Mouse (Mus musculus): Measurements from ENCODE around the gene Chchd6. TPM values are rescaled to one million over a fixed set of nuclear protein-coding genes. Genes with fewer than 3 reads are reported as not detected.

Gene Chchd6
- polyA plus RNA-seq, 1 experiment from 2014 or later = 69.0 TPM

- Histone ChIP-seq H3K27ac (ENCODE audit: low read depth, low read length) (no peak overlapping the region), H3K4me2 (replicated peaks; ENCODE audit: low read depth, low read length) (no peak overlapping the region), H3K4me1 (ENCODE audit: control insufficient read depth, insufficient read depth, low read length) (peaks cover 3% of the 10 kb centered on the region; the same call in 1 of the 2 replicates), H3K36me3 (ENCODE audit: control insufficient read depth, insufficient read depth, low read length) (no peaks in the 10 kb centered on the region), H3K9ac (ENCODE audit: low read depth, low read length) (no peak overlapping the region), H3K9me3 (ENCODE audit: control insufficient read depth, low read length) (no peaks in the 10 kb centered on the region), H3K4me3 (ENCODE audit: low read length) (no peak overlapping the region), H3K27me3 (ENCODE audit: control insufficient read depth, insufficient read depth, low read length) (no peaks in the 10 kb centered on the region)
- no peak for ATAC-seq (ENCODE audit: low FRiP score, low TSS enrichment)
- 78% methylated on average over 2 of the region's 2 CpGs for WGBS
Observed at GRCm38 (mm10) chr6:89415091-89415490, 180.4 kb downstream of the Chchd6 start.

GRCm38 (mm10) chr6:89414126-89414525 lies 181.3 kb downstream of the Chchd6 start:
- 72% methylated on average over 4 of the region's 4 CpGs for WGBS
- no peak overlapping the region for H3K4me3 ChIP-seq (ENCODE audit: low read length)
- ATAC-seq (ENCODE audit: low FRiP score, low TSS enrichment) = no peak
- no peaks in the 10 kb centered on the region for H3K27me3 ChIP-seq (ENCODE audit: control insufficient read depth, insufficient read depth, low read length)
- no peaks in the 10 kb centered on the region for H3K36me3 ChIP-seq (ENCODE audit: control insufficient read depth, insufficient read depth, low read length)
- no peaks in the 10 kb centered on the region for H3K9me3 ChIP-seq (ENCODE audit: control insufficient read depth, low read length)
- H3K4me2 ChIP-seq (replicated peaks; ENCODE audit: low read depth, low read length) = no peak overlapping the region
- H3K27ac ChIP-seq (ENCODE audit: low read depth, low read length) = no peak overlapping the region
- no peak overlapping the region for H3K9ac ChIP-seq (ENCODE audit: low read depth, low read length)
- H3K4me1 ChIP-seq (ENCODE audit: control insufficient read depth, insufficient read depth, low read length) = peaks cover 3% of the 10 kb centered on the region; the same call in 1 of the 2 replicates

GRCm38 (mm10) chr6:89413481-89413884 lies 182.0 kb downstream of the Chchd6 start:
- Histone ChIP-seq H3K9ac (ENCODE audit: low read depth, low read length) (no peak overlapping the region), H3K36me3 (ENCODE audit: control insufficient read depth, insufficient read depth, low read length) (no peaks in the 10 kb centered on the region), H3K4me2 (replicated peaks; ENCODE audit: low read depth, low read length) (no peak overlapping the region), H3K4me1 (ENCODE audit: control insufficient read depth, insufficient read depth, low read length) (peaks cover 3% of the 10 kb centered on the region; the same call in 1 of the 2 replicates), H3K9me3 (ENCODE audit: control insufficient read depth, low read length) (no peaks in the 10 kb centered on the region), H3K27me3 (ENCODE audit: control insufficient read depth, insufficient read depth, low read length) (no peaks in the 10 kb centered on the region), H3K4me3 (ENCODE audit: low read length) (no peak overlapping the region), H3K27ac (ENCODE audit: low read depth, low read length) (no peak overlapping the region)
- no peak for ATAC-seq (ENCODE audit: low FRiP score, low TSS enrichment)

GRCm38 (mm10) chr6:89412562-89412961 lies 182.9 kb downstream of the Chchd6 start:
- Histone ChIP-seq H3K27ac (ENCODE audit: low read depth, low read length) (no peak overlapping the region), H3K27me3 (ENCODE audit: control insufficient read depth, insufficient read depth, low read length) (no peaks in the 10 kb centered on the region), H3K36me3 (ENCODE audit: control insufficient read depth, insufficient read depth, low read length) (no peaks in the 10 kb centered on the region), H3K9ac (ENCODE audit: low read depth, low read length) (no peak overlapping the region), H3K4me2 (replicated peaks; ENCODE audit: low read depth, low read length) (no peak overlapping the region), H3K9me3 (ENCODE audit: control insufficient read depth, low read length) (no peaks in the 10 kb centered on the region), H3K4me3 (ENCODE audit: low read length) (no peak overlapping the region), H3K4me1 (ENCODE audit: control insufficient read depth, insufficient read depth, low read length) (peaks cover 3% of the 10 kb centered on the region; the same call in 1 of the 2 replicates)
- no peak for ATAC-seq (ENCODE audit: low FRiP score, low TSS enrichment)
- 47% methylated on average over 1 of the region's 1 CpGs for WGBS

- no peak overlapping the region for H3K9ac ChIP-seq (ENCODE audit: low read depth, low read length)
- H3K9me3 ChIP-seq (ENCODE audit: control insufficient read depth, low read length) = no peaks in the 10 kb centered on the region
- H3K36me3 ChIP-seq (ENCODE audit: control insufficient read depth, insufficient read depth, low read length) = no peaks in the 10 kb centered on the region
- no peak overlapping the region for H3K4me2 ChIP-seq (replicated peaks; ENCODE audit: low read depth, low read length)
- WGBS = 92% methylated on average over 1 of the region's 1 CpGs
- no peaks in the 10 kb centered on the region for H3K27me3 ChIP-seq (ENCODE audit: control insufficient read depth, insufficient read depth, low read length)
- no peak overlapping the region for H3K4me3 ChIP-seq (ENCODE audit: low read length)
- ATAC-seq (ENCODE audit: low FRiP score, low TSS enrichment) = no peak
- 0 out of 2 replicates have a peak, but pooled peaks cover 3% of the 10 kb centered on the region for H3K4me1 ChIP-seq (ENCODE audit: control insufficient read depth, insufficient read depth, low read length)
- no peak overlapping the region for H3K27ac ChIP-seq (ENCODE audit: low read depth, low read length)
Observed at GRCm38 (mm10) chr6:89409041-89409440, 186.4 kb downstream of the Chchd6 start.

- no peaks in the 10 kb centered on the region for H3K9me3 ChIP-seq (ENCODE audit: control insufficient read depth, low read length)
- WGBS = 62% methylated on average over 5 of the region's 5 CpGs
- H3K4me1 ChIP-seq (ENCODE audit: control insufficient read depth, insufficient read depth, low read length) = no peaks in the 10 kb centered on the region
- H3K4me3 ChIP-seq (ENCODE audit: low read length) = no peak overlapping the region
- no peak overlapping the region for H3K27ac ChIP-seq (ENCODE audit: low read depth, low read length)
- no peaks in the 10 kb centered on the region for H3K27me3 ChIP-seq (ENCODE audit: control insufficient read depth, insufficient read depth, low read length)
- H3K9ac ChIP-seq (ENCODE audit: low read depth, low read length) = no peak overlapping the region
- H3K36me3 ChIP-seq (ENCODE audit: control insufficient read depth, insufficient read depth, low read length) = no peaks in the 10 kb centered on the region
- no peak for ATAC-seq (ENCODE audit: low FRiP score, low TSS enrichment)
- no peak overlapping the region for H3K4me2 ChIP-seq (replicated peaks; ENCODE audit: low read depth, low read length)
Observed at GRCm38 (mm10) chr6:89408259-89408658, 187.2 kb downstream of the Chchd6 start.

GRCm38 (mm10) chr6:89407247-89407889 lies 188.1 kb downstream of the Chchd6 start:
- Histone ChIP-seq H3K4me1 (ENCODE audit: control insufficient read depth, insufficient read depth, low read length) (no peaks in the 10 kb centered on the region), H3K27me3 (ENCODE audit: control insufficient read depth, insufficient read depth, low read length) (no peaks in the 10 kb centered on the region), H3K27ac (ENCODE audit: low read depth, low read length) (no peak overlapping the region), H3K9ac (ENCODE audit: low read depth, low read length) (no peak overlapping the region), H3K36me3 (ENCODE audit: control insufficient read depth, insufficient read depth, low read length) (no peaks in the 10 kb centered on the region), H3K4me2 (replicated peaks; ENCODE audit: low read depth, low read length) (no peak overlapping the region), H3K9me3 (ENCODE audit: control insufficient read depth, low read length) (no peaks in the 10 kb centered on the region), H3K4me3 (ENCODE audit: low read length) (no peak overlapping the region)
- no peak for ATAC-seq (ENCODE audit: low FRiP score, low TSS enrichment)
- WGBS = 93% methylated on average over 3 of the region's 3 CpGs

- Histone ChIP-seq H3K9ac (ENCODE audit: low read depth, low read length) (no peak overlapping the region), H3K27me3 (ENCODE audit: control insufficient read depth, insufficient read depth, low read length) (no peaks in the 10 kb centered on the region), H3K27ac (ENCODE audit: low read depth, low read length) (no peak overlapping the region), H3K9me3 (ENCODE audit: control insufficient read depth, low read length) (no peaks in the 10 kb centered on the region), H3K4me1 (ENCODE audit: control insufficient read depth, insufficient read depth, low read length) (no peaks in the 10 kb centered on the region), H3K4me3 (ENCODE audit: low read length) (no peak overlapping the region), H3K4me2 (replicated peaks; ENCODE audit: low read depth, low read length) (no peak overlapping the region), H3K36me3 (ENCODE audit: control insufficient read depth, insufficient read depth, low read length) (no peaks in the 10 kb centered on the region)
- 82% methylated on average over 2 of the region's 2 CpGs for WGBS
- no peak for ATAC-seq (ENCODE audit: low FRiP score, low TSS enrichment)
Observed at GRCm38 (mm10) chr6:89404964-89405363, 190.5 kb downstream of the Chchd6 start.

- Histone ChIP-seq H3K27ac (ENCODE audit: low read depth, low read length) (no peak overlapping the region), H3K4me2 (replicated peaks; ENCODE audit: low read depth, low read length) (no peak overlapping the region), H3K9ac (ENCODE audit: low read depth, low read length) (no peak overlapping the region), H3K4me3 (ENCODE audit: low read length) (no peak overlapping the region), H3K9me3 (ENCODE audit: control insufficient read depth, low read length) (no peaks in the 10 kb centered on the region), H3K36me3 (ENCODE audit: control insufficient read depth, insufficient read depth, low read length) (no peaks in the 10 kb centered on the region), H3K4me1 (ENCODE audit: control insufficient read depth, insufficient read depth, low read length) (no peaks in the 10 kb centered on the region), H3K27me3 (ENCODE audit: control insufficient read depth, insufficient read depth, low read length) (no peaks in the 10 kb centered on the region)
- peak; percentile 49; the same call in 1 of the 2 replicates for ATAC-seq (ENCODE audit: low FRiP score, low TSS enrichment)
- 71% methylated on average over 2 of the region's 2 CpGs for WGBS
Observed at GRCm38 (mm10) chr6:89403257-89404225, 191.9 kb downstream of the Chchd6 start.
